Mouse (Mus musculus): Measurements from ENCODE around the gene Vezf1.

DNA sequence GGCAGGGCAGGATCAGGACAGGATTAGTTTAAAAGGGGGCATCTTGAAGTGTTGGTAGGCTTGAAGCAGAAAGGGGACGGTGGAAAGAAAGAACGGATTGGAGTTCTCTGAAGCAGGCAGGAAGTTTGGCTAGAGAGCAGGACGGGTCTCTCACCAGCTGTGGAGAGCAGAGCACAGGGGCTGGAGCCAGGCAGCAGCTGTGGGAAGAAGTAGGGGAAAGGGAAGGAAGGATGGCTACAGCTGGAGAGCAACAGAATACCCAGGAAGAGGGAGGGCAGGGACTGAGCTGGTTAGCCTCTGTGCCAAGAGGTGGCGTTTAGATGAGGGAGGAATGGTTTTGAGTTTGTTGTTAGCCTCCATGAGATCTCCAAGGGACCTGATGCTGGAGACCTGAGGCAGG is 29.1 kb downstream of the Vezf1 start:
- TF ChIP-seq NANOG (IDR thresholded peaks at IDR 0.05; ENCODE audit: borderline replicate concordance, low read length) (no peak), CTCF (conservative IDR thresholded peaks at IDR 0.05; ENCODE audit: low read length) (no peak), POU5F1 (IDR thresholded peaks at IDR 0.05; ENCODE audit: borderline replicate concordance, low read length) (no peak)

Measured in E14TG2a.4 (cell line).